Mouse (Mus musculus): ENCODE measurements at regions not wholly inside any gene's neighbourhood (a gene's known extent, or its start where the extent isn't known, plus 50 kb on each side); places are given as distances from the start of the nearest gene placed in this dataset.

DNA sequence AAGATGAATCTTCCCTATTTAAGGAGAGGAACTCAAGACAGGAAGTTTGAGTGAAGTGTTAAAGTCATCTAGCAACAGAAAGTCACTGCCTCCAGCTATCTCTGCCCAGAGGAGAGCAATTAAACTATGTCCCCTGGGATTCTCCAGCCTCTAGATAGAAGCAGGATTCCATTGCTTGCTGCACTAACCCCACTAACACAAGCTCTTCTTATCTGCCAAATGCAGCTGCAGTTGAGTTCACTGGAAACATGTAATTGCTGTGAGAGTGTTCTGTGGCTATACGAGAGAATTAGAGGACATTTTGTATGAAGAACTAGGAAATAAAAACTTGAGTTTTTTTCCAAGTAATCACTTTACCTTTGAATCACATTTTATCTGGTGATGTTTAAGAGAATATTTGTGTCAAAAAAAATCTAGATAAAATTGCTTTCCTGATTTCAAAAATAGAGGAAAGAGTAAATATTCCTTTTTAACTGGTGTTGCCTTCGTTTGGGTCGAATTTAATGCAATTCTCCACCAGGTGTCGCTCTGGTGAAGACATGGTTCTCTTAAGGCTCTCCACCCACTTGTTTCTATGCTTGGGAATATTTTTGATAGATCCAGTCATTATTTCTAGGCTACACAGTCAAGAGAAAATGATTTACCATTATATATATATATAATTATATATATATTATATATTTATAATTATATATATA, 121.1 kb upstream of the Bmp2 start:
- no peak for TF ChIP-seq MYOD1 (IDR thresholded peaks at IDR 0.05; ENCODE audit: control insufficient read depth, insufficient read length, low read depth)
- no peak for TF ChIP-seq CTCF (IDR thresholded peaks at IDR 0.05; ENCODE audit: control insufficient read depth, insufficient read depth, insufficient read length)
- TF ChIP-seq CEBPB (IDR thresholded peaks at IDR 0.05; ENCODE audit: low read depth): no peak
